ENCODE assay signal across 17 mouse cellular contexts in genomic region chr1:162100033-162100820, GRCm38 (mm10).
A peak's percentile ranks its signal among the peaks of the same experiment; 100 is the strongest.
DNase-seq lines count a peak whose midpoint lies in the region; ATAC-seq and TF ChIP-seq lines count a peak whose summit lies in the region.
"Had no signal": no experiment of that assay in that cellular context is flagged by ENCODE, and none has a peak within 500 bp of the region (broad histone marks: within the 10 kb centered on the region; RNA-seq: fewer than 3 reads in every experiment).

No protein-coding gene starts in this region.

- no peak overlapping the region for H3K27ac ChIP-seq in kidney, embryonic 14.5 days (ENCODE audit: low read depth, low read length)
- H3K27ac ChIP-seq in embryonic fibroblast, embryonic 13.5 days (ENCODE audit: insufficient read depth, low read length) = peak overlapping the region; percentile 94
- H3K27ac ChIP-seq in limb, embryonic 13.5 days = peak overlapping the region; percentile 86
- H3K27ac ChIP-seq: midbrain, embryonic 13.5 days; stomach, embryonic 15.5 days had no signal

- H3K27me3 ChIP-seq in kidney, embryonic 14.5 days (ENCODE audit: control insufficient read depth, insufficient read depth, low read length) = no peaks in the 10 kb centered on the region
- no peaks in the 10 kb centered on the region for H3K27me3 ChIP-seq in limb, embryonic 13.5 days
- H3K27me3 ChIP-seq: CH12.LX; midbrain, embryonic 13.5 days; stomach, embryonic 15.5 days had no signal

- WGBS in kidney, embryonic 14.5 days = 72% methylated on average over 7 of the region's 7 CpGs
- 44% methylated on average over 7 of the region's 7 CpGs for WGBS in limb, embryonic 13.5 days

- no peak for TF ChIP-seq POLR2A in embryonic fibroblast, embryonic 13.5 days (IDR thresholded peaks at IDR 0.05; ENCODE audit: low read depth, low read length)

- H3K4me2 ChIP-seq in kidney, embryonic 14.5 days (replicated peaks; ENCODE audit: low read depth, low read length) = no peak overlapping the region
- H3K4me2 ChIP-seq in limb, embryonic 13.5 days (replicated peaks) = no peak overlapping the region
- H3K4me2 ChIP-seq: midbrain, embryonic 13.5 days; stomach, embryonic 15.5 days had no signal

- H3K4me1 ChIP-seq in kidney, embryonic 14.5 days (ENCODE audit: control insufficient read depth, insufficient read depth, low read length) = no peaks in the 10 kb centered on the region
- no peaks in the 10 kb centered on the region for H3K4me1 ChIP-seq in embryonic fibroblast, embryonic 13.5 days (ENCODE audit: control insufficient read depth, insufficient read depth, low read length)
- H3K4me1 ChIP-seq in limb, embryonic 13.5 days = peaks cover 24% of the 10 kb centered on the region
- H3K4me1 ChIP-seq: midbrain, embryonic 13.5 days; stomach, embryonic 15.5 days had no signal

- no peaks in the 10 kb centered on the region for H3K36me3 ChIP-seq in kidney, embryonic 14.5 days (ENCODE audit: control insufficient read depth, insufficient read depth, low read length)
- no peaks in the 10 kb centered on the region for H3K36me3 ChIP-seq in limb, embryonic 13.5 days
- H3K36me3 ChIP-seq: midbrain, embryonic 13.5 days; stomach, embryonic 15.5 days had no signal

- no peaks in the 10 kb centered on the region for H3K9me3 ChIP-seq in kidney, embryonic 14.5 days (ENCODE audit: control insufficient read depth, low read length)
- no peaks in the 10 kb centered on the region for H3K9me3 ChIP-seq in limb, embryonic 13.5 days
- H3K9me3 ChIP-seq: midbrain, embryonic 13.5 days; stomach, embryonic 15.5 days had no signal

- peak; percentile 44 for DNase-seq in kidney, adult 11 months
- DNase-seq in brain, adult 2 months (ENCODE audit: low read depth, low spot score) = peak; percentile 55
- DNase-seq in adrenal gland, adult 8-10 months = no peak
- DNase-seq in cerebellum, adult 9-11 months = no peak
- DNase-seq: cerebellum, adult 11 months; cerebellum, postnatal 36 days; layer of hippocampus, postnatal 36 days; lung, adult 2 months; lung, postnatal 4 days; thymus, postnatal 25 days had no signal

- no peak for TF ChIP-seq CTCF in embryonic fibroblast, embryonic 13.5 days (IDR thresholded peaks at IDR 0.05; ENCODE audit: borderline replicate concordance, insufficient read depth, low read length)

- no peak overlapping the region for H3K4me3 ChIP-seq in kidney, embryonic 14.5 days (ENCODE audit: low read length)
- H3K4me3 ChIP-seq in embryonic fibroblast, embryonic 13.5 days (ENCODE audit: insufficient read depth, low read length) = no peak overlapping the region
- H3K4me3 ChIP-seq in limb, embryonic 13.5 days = no peak overlapping the region
- H3K4me3 ChIP-seq: midbrain, embryonic 13.5 days; myocyte; stomach, embryonic 15.5 days had no signal

- ATAC-seq in kidney, embryonic 14.5 days (ENCODE audit: low FRiP score, low TSS enrichment) = no peak
- no peak for ATAC-seq in limb, embryonic 13.5 days (ENCODE audit: low FRiP score, low read depth)
- ATAC-seq: midbrain, embryonic 13.5 days had no signal

- no peak overlapping the region for H3K9ac ChIP-seq in kidney, embryonic 14.5 days (ENCODE audit: low read depth, low read length)
- no peak overlapping the region for H3K9ac ChIP-seq in limb, embryonic 13.5 days
- H3K9ac ChIP-seq: midbrain, embryonic 13.5 days; stomach, embryonic 15.5 days had no signal

Comparison
In these comparisons a context has a peak if more than half of its experiments do, and no peak if none do; other contexts are left out.
1. DNase-seq: peak in kidney, adult 11 months (single experiment) and brain, adult 2 months (single experiment); none in adrenal gland, adult 8-10 months (single experiment) and cerebellum, adult 9-11 months (single experiment).